Mouse (Mus musculus) Muller cell, postnatal 12 days (primary cell): ENCODE measurements at regions not wholly inside any gene's neighbourhood (a gene's known extent, or its start where the extent isn't known, plus 50 kb on each side); places are given as distances from the start of the nearest gene placed in this dataset.

Experiments
- DNase-seq: peaks from one replicate; pipeline ENCODE4 v3.0.0-alpha.2; 2015; ENCODE audit errors: inconsistent ontology term

- peak; percentile 28 for DNase-seq
These were observed 129.0 kb downstream of the Hmg20a start for GRCm38 (mm10) chr9:56547291-56547977.

- DNase-seq = no peak
These were observed 131.4 kb downstream of the Hmg20a start for GRCm38 (mm10) chr9:56549774-56550173.

- DNase-seq = no peak
These were observed 131.8 kb downstream of the Hmg20a start for GRCm38 (mm10) chr9:56550178-56550577.

- DNase-seq = no peak
These were observed 133.2 kb downstream of the Hmg20a start for GRCm38 (mm10) chr9:56551376-56552186.

- peak; percentile 53 for DNase-seq
These were observed 133.8 kb downstream of the Hmg20a start for GRCm38 (mm10) chr9:56552187-56552686.

GRCm38 (mm10) chr9:56552766-56553165 lies 134.4 kb downstream of the Hmg20a start:
- DNase-seq = peak; percentile 92

GRCm38 (mm10) chr9:56553626-56554025 lies 135.2 kb downstream of the Hmg20a start:
- DNase-seq = no peak

- DNase-seq = no peak
These were observed 135.7 kb downstream of the Hmg20a start for GRCm38 (mm10) chr9:56554096-56554495.

GRCm38 (mm10) chr9:56559618-56560144 lies 141.3 kb downstream of the Hmg20a start:
- no peak for DNase-seq

- DNase-seq = no peak
These were observed 144.0 kb downstream of the Hmg20a start for GRCm38 (mm10) chr9:56562440-56562839.

GRCm38 (mm10) chr9:56564048-56564737 lies 145.8 kb downstream of the Hmg20a start:
- no peak for DNase-seq
